Mouse (Mus musculus) kidney, postnatal 0 days (tissue): ENCODE measurements around the gene Slc35e4. TPM values are rescaled to one million over a fixed set of nuclear protein-coding genes. Genes with fewer than 3 reads are reported as not detected.

Experiments used
- ATAC-seq: fragments of 200-750 bp; cut with Nextera tagmentation; replicated peaks from 2 replicates; pipeline ENCODE4 v1.8.0; 2017; ENCODE audit warnings: low read depth, moderate number of reproducible peaks, moderate TSS enrichment, moderate library complexity; ENCODE audit not compliant: low FRiP score
- DNase-seq: peaks from one replicate; pipeline ENCODE4 v3.0.0-alpha.2; 2016; ENCODE audit warnings: low spot score
- H3K27ac ChIP-seq: fragments of 300-500 bp; sonication (generic); 2 replicates; pipeline ENCODE4 v1.5.1; 2014; ENCODE audit warnings: mild to moderate bottlenecking
- H3K27me3 ChIP-seq: fragments of 300-500 bp; sonication (generic); 2 replicates; pipeline ENCODE4 v1.6.1; 2014; ENCODE audit warnings: low read length, mixed read lengths; ENCODE audit not compliant: insufficient read depth
- H3K36me3 ChIP-seq: fragments of 300-500 bp; sonication (generic); 2 replicates; pipeline ENCODE4 v1.6.1; 2014; ENCODE audit warnings: low read length, mixed read lengths; ENCODE audit not compliant: insufficient read depth
- H3K4me1 ChIP-seq: fragments of 300-500 bp; sonication (generic); replicated peaks from 2 replicates; pipeline ENCODE4 v1.6.1; 2014; ENCODE audit warnings: antibody characterized with exemption, low read length, mixed read lengths; ENCODE audit not compliant: insufficient read depth
- H3K4me2 ChIP-seq: fragments of 300-500 bp; sonication (generic); 2 replicates; pipeline ENCODE4 v1.6.1; 2014; ENCODE audit warnings: mild to moderate bottlenecking, low read length, moderate library complexity, mixed read lengths
- H3K4me3 ChIP-seq: fragments of 300-500 bp; sonication (generic); replicated peaks from 2 replicates; pipeline ENCODE4 v1.5.1; 2014; ENCODE audit warnings: low read depth, low read length
- H3K9ac ChIP-seq: fragments of 300-500 bp; sonication (generic); 2 replicates; pipeline ENCODE4 v1.6.1; 2014; ENCODE audit warnings: low read depth, low read length
- H3K9me3 ChIP-seq: fragments of 300-500 bp; sonication (generic); replicated peaks from 2 replicates; pipeline ENCODE4 v1.6.1; 2016; ENCODE audit warnings: low read length, inconsistent platforms, mixed read lengths
- CTCF ChIP-seq: IDR thresholded peaks from 2 replicates; pipeline ENCODE4 v1.5.1; 2016; ENCODE audit warnings: antibody characterized with exemption, low read depth, mild to moderate bottlenecking, moderate library complexity
- WGBS: fragments of 180-500 bp; shearing (Covaris S2); extraction: QIAGEN DNeasy Blood & Tissue Kit; methylation state at CpG from one replicate; pipeline ENCODE4 v1.1.7; 2014; 5-methylcytosine and 5-hydroxymethylcytosine counted together
- polyA plus RNA-seq: library from polyadenylated mRNA; unstranded; fragments of >200 nt; fragmentation: Nextera tagmentation; extraction: Ambion mirVana; gene quantifications from 2 replicates; pipeline ENCODE4 v1.2.1, GENCODE M21; 2015

Slc35e4 gene
- polyA plus RNA-seq, 1 experiment from 2014 or later = 6.6 TPM

GRCm38 (mm10) chr11:3910513-3911310 is 3.8 kb downstream of the Slc35e4 start:
- Histone ChIP-seq H3K27me3 (no peaks in the 10 kb centered on the region), H3K9me3 (no peaks in the 10 kb centered on the region), H3K4me3 (no peak overlapping the region), H3K27ac (no peak overlapping the region), H3K36me3 (no peaks in the 10 kb centered on the region), H3K4me1 (peaks cover 28% of the 10 kb centered on the region; the same call in 1 of the 2 replicates), H3K9ac (0 out of 2 replicates have a peak overlapping the region, but pooled peaks have one; percentile 4), H3K4me2 (peak overlapping the region; percentile 21)
- DNase-seq (no peak), ATAC-seq (no peak)
- 60% methylated on average over 5 of the region's 5 CpGs for WGBS
- peak; percentile 39; the same call in 1 of the 2 replicates for TF ChIP-seq CTCF

- H3K4me1 ChIP-seq = peaks cover 26% of the 10 kb centered on the region; the same call in 1 of the 2 replicates
- WGBS = 80% methylated on average over 4 of the region's 4 CpGs
- no peak for ATAC-seq
- no peak overlapping the region for H3K9ac ChIP-seq
- no peaks in the 10 kb centered on the region for H3K27me3 ChIP-seq
- DNase-seq = no peak
- no peak for TF ChIP-seq CTCF
- H3K27ac ChIP-seq = no peak overlapping the region
- H3K4me2 ChIP-seq = no peak overlapping the region
- H3K36me3 ChIP-seq = no peaks in the 10 kb centered on the region
- no peak overlapping the region for H3K4me3 ChIP-seq
- H3K9me3 ChIP-seq = no peaks in the 10 kb centered on the region
Measured at GRCm38 (mm10) chr11:3909236-3909635, 5.2 kb downstream of the Slc35e4 start.

GRCm38 (mm10) chr11:3905446-3905845 is 9.0 kb downstream of the Slc35e4 start:
- Histone ChIP-seq H3K4me2 (no peak overlapping the region), H3K27ac (no peak overlapping the region), H3K9me3 (no peaks in the 10 kb centered on the region), H3K27me3 (no peaks in the 10 kb centered on the region), H3K4me1 (no peaks in the 10 kb centered on the region), H3K4me3 (no peak overlapping the region), H3K36me3 (no peaks in the 10 kb centered on the region), H3K9ac (no peak overlapping the region)
- TF ChIP-seq CTCF = no peak
- WGBS = 86% methylated on average over 1 of the region's 1 CpGs
- DNase-seq (no peak), ATAC-seq (no peak)

GRCm38 (mm10) chr11:3904673-3905072 is 9.8 kb downstream of the Slc35e4 start:
- WGBS = 63% methylated on average over 6 of the region's 6 CpGs
- Histone ChIP-seq H3K4me1 (no peaks in the 10 kb centered on the region), H3K36me3 (no peaks in the 10 kb centered on the region), H3K4me2 (no peak overlapping the region), H3K27ac (no peak overlapping the region), H3K9me3 (no peaks in the 10 kb centered on the region), H3K4me3 (no peak overlapping the region), H3K9ac (no peak overlapping the region), H3K27me3 (no peaks in the 10 kb centered on the region)
- no peak for TF ChIP-seq CTCF
- no peak for DNase-seq
- ATAC-seq = no peak

GRCm38 (mm10) chr11:3903046-3903445 is 11.4 kb downstream of the Slc35e4 start:
- TF ChIP-seq CTCF = no peak
- H3K4me2 ChIP-seq = no peak overlapping the region
- no peak overlapping the region for H3K9ac ChIP-seq
- no peak overlapping the region for H3K4me3 ChIP-seq
- H3K4me1 ChIP-seq = no peaks in the 10 kb centered on the region
- H3K9me3 ChIP-seq = no peaks in the 10 kb centered on the region
- 72% methylated on average over 5 of the region's 5 CpGs for WGBS
- ATAC-seq = no peak
- H3K27ac ChIP-seq = no peak overlapping the region
- no peaks in the 10 kb centered on the region for H3K27me3 ChIP-seq
- H3K36me3 ChIP-seq = 0 out of 2 replicates have a peak, but pooled peaks cover 4% of the 10 kb centered on the region
- no peak for DNase-seq

- Histone ChIP-seq H3K9me3 (no peaks in the 10 kb centered on the region), H3K4me2 (no peak overlapping the region)
Measured at GRCm38 (mm10) chr11:3902516-3902915, 11.9 kb downstream of the Slc35e4 start.

More at GRCm38 (mm10) chr11:3902516-3902915, 11.9 kb downstream of the Slc35e4 start:
- Histone ChIP-seq H3K4me1 (no peaks in the 10 kb centered on the region), H3K4me3 (no peak overlapping the region), H3K27me3 (no peaks in the 10 kb centered on the region), H3K27ac (no peak overlapping the region), H3K36me3 (0 out of 2 replicates have a peak, but pooled peaks cover 5% of the 10 kb centered on the region), H3K9ac (no peak overlapping the region)
- 92% methylated on average over 3 of the region's 3 CpGs for WGBS
- ATAC-seq = no peak
- TF ChIP-seq CTCF = no peak
- no peak for DNase-seq
